Mouse (Mus musculus): Measurements from ENCODE around the gene Fam170b. TPM values are rescaled to one million over a fixed set of nuclear protein-coding genes. Genes with fewer than 3 reads are reported as not detected.

Fam170b gene
- total and polyA plus RNA-seq, 3 experiments = 0.10 TPM; not detected in 2

DNA sequence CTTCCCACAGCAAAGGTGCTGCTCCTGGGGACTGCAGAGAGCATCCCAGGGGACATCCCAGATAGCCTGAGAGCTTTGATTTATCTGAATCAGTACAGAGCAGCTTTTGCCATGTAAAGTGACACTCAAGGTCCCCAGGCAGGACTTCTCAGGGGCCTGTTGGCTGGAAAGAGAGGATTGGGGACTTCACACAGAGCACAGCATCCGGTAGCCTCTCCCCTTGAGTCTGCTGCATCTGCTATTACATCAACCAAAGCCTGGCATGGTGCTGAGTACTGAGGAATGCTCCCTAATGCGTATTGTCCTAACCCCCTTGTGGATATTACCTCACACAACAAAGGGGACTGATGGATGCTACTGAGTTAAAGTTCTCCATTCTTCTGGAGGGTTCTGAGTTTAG, 27.9 kb downstream of the Fam170b start:
- no peaks in the 10 kb centered on the region for H3K79me2 ChIP-seq (replicated peaks; ENCODE audit: control insufficient read depth, insufficient read depth, low read length)

DNA sequence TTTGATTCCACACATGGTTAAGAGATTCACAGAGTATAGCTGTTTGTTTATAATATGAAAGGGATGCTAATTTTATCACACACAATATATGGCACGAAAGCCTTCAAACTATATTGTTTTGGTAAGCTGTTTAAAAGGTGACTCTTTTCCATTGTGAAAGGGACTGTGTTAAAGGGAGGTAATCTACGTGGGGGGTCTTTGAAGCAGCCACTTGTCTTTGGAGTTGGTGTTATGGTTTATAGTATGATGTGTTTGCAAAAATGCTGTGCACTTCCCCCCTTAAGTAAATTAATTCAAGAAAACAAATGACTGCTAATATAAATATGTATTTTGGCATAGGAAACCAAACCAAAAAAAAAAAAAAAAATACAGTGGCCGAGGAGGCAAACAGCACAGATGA, 31.6 kb downstream of the Fam170b start:
- WGBS = 70% methylated on average over 3 of the region's 3 CpGs
- no peak for DNase-seq
- no peaks in the 10 kb centered on the region; the same call in 1 of the 2 replicates for H3K36me3 ChIP-seq (ENCODE audit: control insufficient read depth, insufficient read depth, low read length)
- intact Hi-C loops (cut with DNase I) = no loop called here
- no peaks in the 10 kb centered on the region for H3K79me2 ChIP-seq (replicated peaks; ENCODE audit: control insufficient read depth, insufficient read depth, low read length)
- peaks cover 9% of the 10 kb centered on the region for H3K4me1 ChIP-seq (ENCODE audit: control insufficient read depth, insufficient read depth, low read length)
- H3K4me3 ChIP-seq = no peak overlapping the region
- H3K27me3 ChIP-seq (ENCODE audit: control insufficient read depth, insufficient read depth, low read length) = no peaks in the 10 kb centered on the region
- no peak overlapping the region for H3K27ac ChIP-seq
- H3K9ac ChIP-seq (ENCODE audit: low read depth, low read length) = no peak overlapping the region
- TF ChIP-seq EP300 (IDR thresholded peaks at IDR 0.05; ENCODE audit: insufficient read depth, low read depth, low read length) (no peak), POLR2A (IDR thresholded peaks at IDR 0.05; ENCODE audit: insufficient read depth, low read depth, low read length) (no peak), CTCF (IDR thresholded peaks at IDR 0.05) (no peak)

More for the DNA sequence above, 27.9 kb downstream of the Fam170b start:
- Histone ChIP-seq H3K9ac (ENCODE audit: low read depth, low read length) (0 out of 2 replicates have a peak overlapping the region, but pooled peaks have one; percentile 8), H3K27ac (peak overlapping the region; percentile 75), H3K27me3 (ENCODE audit: control insufficient read depth, insufficient read depth, low read length) (no peaks in the 10 kb centered on the region), H3K4me3 (no peak overlapping the region), H3K36me3 (ENCODE audit: control insufficient read depth, insufficient read depth, low read length) (no peaks in the 10 kb centered on the region), H3K4me1 (ENCODE audit: control insufficient read depth, insufficient read depth, low read length) (peaks cover 13% of the 10 kb centered on the region)
- intact Hi-C loops (cut with DNase I) = no loop called here
- WGBS = 39% methylated on average over 2 of the region's 2 CpGs
- DNase-seq = no peak
- no peak for TF ChIP-seq EP300 (IDR thresholded peaks at IDR 0.05; ENCODE audit: insufficient read depth, low read depth, low read length)
- TF ChIP-seq CTCF (IDR thresholded peaks at IDR 0.05) = no peak
- no peak for TF ChIP-seq POLR2A (IDR thresholded peaks at IDR 0.05; ENCODE audit: insufficient read depth, low read depth, low read length)

DNA sequence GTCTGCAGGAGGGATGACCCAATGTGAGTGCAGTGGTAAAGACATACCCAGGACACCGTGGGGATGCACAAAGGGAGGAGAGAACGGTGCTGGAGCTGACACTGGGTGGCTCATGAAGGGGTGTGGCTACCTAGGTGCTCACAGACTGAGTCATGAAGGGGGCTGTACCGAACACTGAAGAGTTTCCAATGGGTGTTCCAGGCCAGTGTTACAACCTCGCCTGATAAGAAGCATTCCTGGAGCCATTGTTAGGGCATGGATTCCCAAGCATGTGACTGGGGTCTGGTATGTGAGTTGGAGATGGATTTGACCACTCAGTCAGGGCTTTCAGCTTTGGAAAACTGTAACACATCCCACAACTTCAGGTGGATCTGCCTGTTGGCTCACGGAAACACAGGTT, 38.2 kb downstream of the Fam170b start:
- Histone ChIP-seq H3K4me1 (ENCODE audit: control insufficient read depth, insufficient read depth, low read length) (peaks cover 1% of the 10 kb centered on the region; the same call in 1 of the 2 replicates), H3K27ac (no peak overlapping the region), H3K27me3 (ENCODE audit: control insufficient read depth, insufficient read depth, low read length) (no peaks in the 10 kb centered on the region), H3K9ac (ENCODE audit: low read depth, low read length) (no peak overlapping the region), H3K79me2 (replicated peaks; ENCODE audit: control insufficient read depth, insufficient read depth, low read length) (no peaks in the 10 kb centered on the region), H3K36me3 (ENCODE audit: control insufficient read depth, insufficient read depth, low read length) (no peaks in the 10 kb centered on the region; the same call in 1 of the 2 replicates), H3K4me3 (no peak overlapping the region)
- intact Hi-C loops (cut with DNase I) = no loop called here
- peak in 1 of 2 experiments; percentile 15 for DNase-seq
- TF ChIP-seq POLR2A (IDR thresholded peaks at IDR 0.05; ENCODE audit: insufficient read depth, low read depth, low read length) (no peak), CTCF (IDR thresholded peaks at IDR 0.05) (no peak), EP300 (IDR thresholded peaks at IDR 0.05; ENCODE audit: insufficient read depth, low read depth, low read length) (no peak)
- 58% methylated on average over 5 of the region's 5 CpGs for WGBS

- TF ChIP-seq EP300 (IDR thresholded peaks at IDR 0.05; ENCODE audit: insufficient read depth, low read depth, low read length) = no peak
- Histone ChIP-seq H3K4me3 (no peak overlapping the region), H3K9ac (ENCODE audit: low read depth, low read length) (no peak overlapping the region), H3K27me3 (ENCODE audit: control insufficient read depth, insufficient read depth, low read length) (no peaks in the 10 kb centered on the region), H3K4me1 (ENCODE audit: control insufficient read depth, insufficient read depth, low read length) (peaks cover 21% of the 10 kb centered on the region), H3K27ac (peak overlapping the region; percentile 23; the same call in 1 of the 2 replicates), H3K79me2 (replicated peaks; ENCODE audit: control insufficient read depth, insufficient read depth, low read length) (no peaks in the 10 kb centered on the region; the same call in 1 of the 2 replicates), H3K36me3 (ENCODE audit: control insufficient read depth, insufficient read depth, low read length) (peaks cover 8% of the 10 kb centered on the region; the same call in 1 of the 2 replicates)
- DNase-seq = peak in 1 of 2 experiments; percentile 21
- WGBS = 30% methylated on average over 6 of the region's 6 CpGs
- intact Hi-C loops (cut with DNase I) = no loop called here
Observed at GRCm38 (mm10) chr14:32877549-32877948, 43.8 kb downstream of the Fam170b start.

DNA sequence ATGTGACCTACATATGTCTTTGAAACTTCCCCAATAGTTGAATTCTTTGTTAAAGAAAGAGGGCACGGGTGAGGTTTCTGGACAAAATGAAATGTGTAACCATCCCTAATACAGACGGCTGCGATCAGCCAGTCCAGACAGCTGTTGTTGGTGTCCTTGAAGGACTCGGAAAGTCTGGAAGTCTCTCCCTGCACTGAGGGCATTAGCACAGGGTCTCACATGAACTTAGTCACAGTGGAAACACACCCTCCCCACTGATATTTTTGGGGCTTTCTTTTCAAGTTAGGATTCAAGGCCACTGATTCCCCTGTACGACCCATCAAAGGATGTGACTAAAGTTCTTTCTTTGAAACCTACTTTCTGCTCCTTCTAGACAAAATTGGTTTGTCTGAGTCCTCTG, 46.6 kb downstream of the Fam170b start:
- WGBS = 54% methylated on average over 5 of the region's 5 CpGs
- intact Hi-C loops (cut with DNase I) = no loop called here

DNA sequence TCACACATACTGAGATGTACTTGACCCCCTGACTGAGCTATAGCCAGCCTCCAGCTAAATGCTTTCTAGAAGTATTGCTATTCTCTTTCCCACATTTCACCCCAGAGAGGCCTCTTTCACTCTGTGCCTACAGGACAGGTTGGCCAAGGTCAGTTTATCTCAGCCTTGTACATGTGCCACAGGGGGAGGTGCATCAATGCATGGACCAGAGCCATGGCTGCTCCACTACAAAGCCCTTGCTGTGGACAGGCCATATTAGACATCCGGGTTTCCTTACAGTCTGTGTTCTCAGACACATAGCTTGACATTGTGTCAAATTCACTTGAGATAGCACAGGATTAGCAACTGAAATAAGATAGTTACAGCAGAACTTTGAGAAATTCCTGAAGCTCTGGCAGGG, 47.9 kb downstream of the Fam170b start:
- Histone ChIP-seq H3K36me3 (ENCODE audit: control insufficient read depth, insufficient read depth, low read length) (peaks cover 8% of the 10 kb centered on the region; the same call in 1 of the 2 replicates), H3K4me3 (no peak overlapping the region), H3K9ac (ENCODE audit: low read depth, low read length) (no peak overlapping the region), H3K4me1 (ENCODE audit: control insufficient read depth, insufficient read depth, low read length) (peaks cover 22% of the 10 kb centered on the region), H3K27ac (peak overlapping the region; percentile 68), H3K79me2 (replicated peaks; ENCODE audit: control insufficient read depth, insufficient read depth, low read length) (no peaks in the 10 kb centered on the region; the same call in 1 of the 2 replicates), H3K27me3 (ENCODE audit: control insufficient read depth, insufficient read depth, low read length) (no peaks in the 10 kb centered on the region)
- intact Hi-C loops (cut with DNase I) = no loop called here
- WGBS = 23% methylated on average over 1 of the region's 1 CpGs
- TF ChIP-seq EP300 (IDR thresholded peaks at IDR 0.05; ENCODE audit: insufficient read depth, low read depth, low read length) = peak; percentile 74
- no peak for TF ChIP-seq CTCF (IDR thresholded peaks at IDR 0.05)
- TF ChIP-seq POLR2A (IDR thresholded peaks at IDR 0.05; ENCODE audit: insufficient read depth, low read depth, low read length) = no peak
- DNase-seq = peak; percentile 55 to 73

More for the DNA sequence above, 46.6 kb downstream of the Fam170b start:
- Histone ChIP-seq H3K4me1 (ENCODE audit: control insufficient read depth, insufficient read depth, low read length) (peaks cover 22% of the 10 kb centered on the region), H3K9ac (ENCODE audit: low read depth, low read length) (no peak overlapping the region), H3K27ac (peak overlapping the region; percentile 9; the same call in 1 of the 2 replicates), H3K79me2 (replicated peaks; ENCODE audit: control insufficient read depth, insufficient read depth, low read length) (no peaks in the 10 kb centered on the region; the same call in 1 of the 2 replicates), H3K27me3 (ENCODE audit: control insufficient read depth, insufficient read depth, low read length) (no peaks in the 10 kb centered on the region), H3K36me3 (ENCODE audit: control insufficient read depth, insufficient read depth, low read length) (peaks cover 8% of the 10 kb centered on the region; the same call in 1 of the 2 replicates), H3K4me3 (no peak overlapping the region)
- no peak for DNase-seq
- TF ChIP-seq CTCF (IDR thresholded peaks at IDR 0.05) = no peak
- no peak for TF ChIP-seq POLR2A (IDR thresholded peaks at IDR 0.05; ENCODE audit: insufficient read depth, low read depth, low read length)
- no peak for TF ChIP-seq EP300 (IDR thresholded peaks at IDR 0.05; ENCODE audit: insufficient read depth, low read depth, low read length)

Other genes with a start within 250 kb of the Fam170b start
- gene Prrxl1, start 234.6 kb upstream of the Fam170b start, total RNA-seq (2021) = not detected
- not detected in 2 replicates for gene Prrxl1, start 234.6 kb upstream of the Fam170b start, polyA plus RNA-seq (2012; rRNA removed)
- gene 3425401B19Rik, start 148.7 kb upstream of the Fam170b start, total RNA-seq (2021) = 100 to 1,000 TPM in 1 of 2 experiments, 10 to 100 TPM in 1; 87.3 to 136 TPM
- gene 3425401B19Rik, start 148.7 kb upstream of the Fam170b start, polyA plus RNA-seq (2012; rRNA removed) = 36.3 and 45.6 TPM in 2 replicates
- gene Tmem273, start 48.0 kb upstream of the Fam170b start, total RNA-seq (2021) = under 1 TPM; 0.50 to 0.86 TPM
- gene Tmem273, start 48.0 kb upstream of the Fam170b start, polyA plus RNA-seq (2012; rRNA removed) = 1.1 and 1.3 TPM in 2 replicates
- gene Vstm4, start 22.8 kb downstream of the Fam170b start, total RNA-seq (2021) = 10 to 100 TPM in 1 of 2 experiments, 1 to 10 TPM in 1; 9.2 to 11.7 TPM
- gene Vstm4, start 22.8 kb downstream of the Fam170b start, polyA plus RNA-seq (2012; rRNA removed) = 6.6 and 12.6 TPM in 2 replicates
- gene Lrrc18, start 157.4 kb downstream of the Fam170b start, total RNA-seq (2021) = under 1 TPM; 0.25 to 0.50 TPM
- gene Lrrc18, start 157.4 kb downstream of the Fam170b start, polyA plus RNA-seq (2012; rRNA removed) = 0.55 and 0.61 TPM in 2 replicates